8 mouse cellular contexts compared by ENCODE assay signal in the genomic region with DNA sequence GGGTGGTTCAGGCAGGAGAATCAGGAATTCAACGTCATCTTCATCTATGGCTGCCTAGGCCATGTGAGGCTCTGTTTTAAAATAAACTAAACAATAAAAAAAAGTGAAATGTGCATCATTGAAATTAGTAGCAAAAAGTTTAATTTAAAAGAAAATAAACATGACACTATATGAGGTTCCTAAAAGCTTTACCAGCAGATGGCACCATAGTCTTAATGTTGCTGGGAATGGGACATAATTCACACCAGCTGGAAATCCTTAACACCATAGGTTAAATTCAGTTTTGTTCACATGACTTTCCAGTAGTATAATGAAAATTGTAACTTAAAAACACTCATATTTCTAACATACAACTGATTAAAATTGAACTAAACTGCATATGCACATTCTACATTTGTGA.
A peak's percentile ranks its signal among the peaks of the same experiment; 100 is the strongest.
DNase-seq lines count a peak whose midpoint lies in the region; ATAC-seq and TF ChIP-seq lines count a peak whose summit lies in the region.
"Had no signal": no experiment of that assay in that cellular context is flagged by ENCODE, and none has a peak within 500 bp of the region (broad histone marks: within the 10 kb centered on the region; RNA-seq: fewer than 3 reads in every experiment).

No protein-coding gene starts in this region.

- no peak for DNase-seq in kidney, adult 8-10 months
- DNase-seq in CH12.LX (ENCODE audit: extremely low read depth): peak; percentile 35
- peak; percentile 40 for DNase-seq in R1 (ENCODE audit: low read depth, low spot score)
- peak; percentile 77 for DNase-seq in hindbrain, postnatal 0 days (ENCODE audit: low spot score)
- no peak for DNase-seq in adrenal gland, adult 2 months
- DNase-seq in thymus, postnatal 10 days (ENCODE audit: low spot score in 2 of 2): no peak

- H3K27me3 ChIP-seq in kidney, embryonic 16.5 days (ENCODE audit: insufficient read depth, low read length): no peaks in the 10 kb centered on the region
- H3K27me3 ChIP-seq in CH12.LX (replicated peaks): no peaks in the 10 kb centered on the region
- H3K27me3 ChIP-seq in hindbrain, postnatal 0 days (ENCODE audit: insufficient read depth, low read length): no peaks in the 10 kb centered on the region

- no peak overlapping the region for H3K4me2 ChIP-seq in kidney, embryonic 16.5 days (replicated peaks; ENCODE audit: low read depth, low read length)
- H3K4me2 ChIP-seq in CH12.LX (ENCODE audit: insufficient read depth, low read depth, poor library complexity, severe bottlenecking): no peak overlapping the region
- H3K4me2 ChIP-seq in hindbrain, postnatal 0 days (ENCODE audit: low read depth, low read length): no peak overlapping the region

- in situ Hi-C loops in CH12.LX (cut with MboI; ENCODE audit: low pct_ligation_motif_present, low pct_unique_long_range_greater_than_20kb, low sequenced_read_pairs): no loop called here

- ATAC-seq in kidney, embryonic 16.5 days (ENCODE audit: low FRiP score, low TSS enrichment): peak; percentile 61; the same call in 1 of the 2 replicates
- peak; percentile 63; the same call in 1 of the 2 replicates for ATAC-seq in hindbrain, postnatal 0 days

- no peak overlapping the region for H3K9ac ChIP-seq in kidney, embryonic 16.5 days (replicated peaks; ENCODE audit: low read length)
- H3K9ac ChIP-seq in CH12.LX (ENCODE audit: insufficient read depth, low read depth): no peak overlapping the region
- no peak overlapping the region for H3K9ac ChIP-seq in hindbrain, postnatal 0 days (replicated peaks; ENCODE audit: low read length)

- peak in 1 of 2 experiments; percentile 64; a peak in 2 of 4 replicates for TF ChIP-seq CTCF in CH12.LX (conservative IDR thresholded peaks at IDR 0.05 in 1 of 2, IDR thresholded peaks at IDR 0.05 in 1 of 2; ENCODE audit: low read depth in 2 of 2, low read length in 2 of 2)
- TF ChIP-seq CTCF in hindbrain, postnatal 0 days (IDR thresholded peaks at IDR 0.05; ENCODE audit: low read depth): peak; percentile 70

- no peaks in the 10 kb centered on the region for H3K9me3 ChIP-seq in kidney, embryonic 16.5 days (ENCODE audit: low read length)
- no peaks in the 10 kb centered on the region for H3K9me3 ChIP-seq in CH12.LX (replicated peaks; ENCODE audit: low read length)
- no peaks in the 10 kb centered on the region for H3K9me3 ChIP-seq in hindbrain, postnatal 0 days (ENCODE audit: low read length)

- no peak for TF ChIP-seq POLR2A in CH12.LX (IDR thresholded peaks at IDR 0.05; ENCODE audit: low read depth, low read length)

- no peak for TF ChIP-seq EP300 in CH12.LX (IDR thresholded peaks at IDR 0.05; ENCODE audit: low read length)

- H3K36me3 ChIP-seq in kidney, embryonic 16.5 days (ENCODE audit: insufficient read depth, low read length): no peaks in the 10 kb centered on the region
- H3K36me3 ChIP-seq in CH12.LX (replicated peaks in 1 of 2; ENCODE audit: control insufficient read depth in 1 of 2, insufficient read depth in 1 of 2, low read length in 1 of 2): no peaks in the 10 kb centered on the region
- H3K36me3 ChIP-seq in hindbrain, postnatal 0 days (ENCODE audit: insufficient read depth, low read length): no peaks in the 10 kb centered on the region

- 33% methylated on average over 1 of the region's 1 CpGs for WGBS in kidney, embryonic 16.5 days
- 37% methylated on average over 1 of the region's 1 CpGs for WGBS in hindbrain, postnatal 0 days

- H3K79me2 ChIP-seq in CH12.LX (replicated peaks; ENCODE audit: control insufficient read depth, extremely low read depth, insufficient read depth, poor library complexity, severe bottlenecking): no peaks in the 10 kb centered on the region

- TF ChIP-seq RAD21 in CH12.LX (IDR thresholded peaks at IDR 0.05; ENCODE audit: low read depth, low read length): peak; percentile 78

- H3K4me1 ChIP-seq in kidney, embryonic 16.5 days (ENCODE audit: insufficient read depth, low read length): no peaks in the 10 kb centered on the region
- H3K4me1 ChIP-seq in CH12.LX (ENCODE audit: control insufficient read depth in 1 of 2, insufficient read depth in 2 of 2): no peaks in the 10 kb centered on the region
- H3K4me1 ChIP-seq in hindbrain, postnatal 0 days (ENCODE audit: insufficient read depth, low read length): no peaks in the 10 kb centered on the region

- no peak overlapping the region for H3K4me3 ChIP-seq in kidney, embryonic 16.5 days (ENCODE audit: low read length)
- no peak overlapping the region for H3K4me3 ChIP-seq in CH12.LX (replicated peaks in 1 of 3; ENCODE audit: low read depth in 2 of 3, low read length in 2 of 3, poor library complexity in 1 of 3)
- H3K4me3 ChIP-seq in hindbrain, postnatal 0 days (ENCODE audit: low read length): no peak overlapping the region
- H3K4me3 ChIP-seq: myocyte had no signal

- dilution Hi-C loops in CH12.LX (cut with MboI; ENCODE audit: extremely low pct_ligation_motif_present, extremely low pct_unique_long_range_greater_than_20kb, low sequenced_read_pairs): no loop called here

- H3K27ac ChIP-seq in kidney, embryonic 16.5 days (ENCODE audit: low read length): no peak overlapping the region
- H3K27ac ChIP-seq in CH12.LX (ENCODE audit: insufficient read depth, low read depth): no peak overlapping the region
- no peak overlapping the region for H3K27ac ChIP-seq in hindbrain, postnatal 0 days

TF ChIP-seq in CH12.LX, 34 proteins besides CTCF, POLR2A, EP300 and RAD21:
- TF ChIP-seq SMC3 (IDR thresholded peaks at IDR 0.05; ENCODE audit: low read depth, low read length): peak; percentile 54
- TF ChIP-seq ZC3H11A (IDR thresholded peaks at IDR 0.05; ENCODE audit: low read depth, low read length): 0 out of 2 replicates have a peak, but pooled peaks have one; percentile 7
- no peak for TF ChIP-seq NRF1 (IDR thresholded peaks at IDR 0.05; ENCODE audit: low read depth, low read length)
- no peak for TF ChIP-seq MAFK (IDR thresholded peaks at IDR 0.05; ENCODE audit: insufficient replicate concordance, low read length)

Comparison
In these comparisons a context has a peak if more than half of its experiments do, and no peak if none do; other contexts are left out.
1. DNase-seq: peak in CH12.LX (single experiment), R1 (single experiment) and hindbrain, postnatal 0 days (single experiment); none in kidney, adult 8-10 months (0 of 2), adrenal gland, adult 2 months (single experiment) and thymus, postnatal 10 days (0 of 2).